41 mouse cellular contexts compared by ENCODE assay signal in genomic region chr13:105028276-105028675, GRCm38 (mm10). TPM values are rescaled to one million over a fixed set of nuclear protein-coding genes. Genes with fewer than 3 reads are reported as not detected.
"Had no signal": no experiment of that assay in that cellular context is flagged by ENCODE, and none has a peak within 500 bp of the region (broad histone marks: within the 10 kb centered on the region; RNA-seq: fewer than 3 reads in every experiment).

No protein-coding gene starts in this region.

- DNase-seq: gastrocnemius, postnatal 14 days; gastrocnemius, postnatal 36 days; heart, adult 11 months; heart, adult 2 months; heart, postnatal 14 days; heart, postnatal 36 days; kidney, adult 11 months; kidney, adult 2 months; kidney, adult 9 months; kidney, postnatal 14 days; kidney, postnatal 36 days; layer of hippocampus, adult 9-11 months; left cerebral cortex, postnatal 4 days had no signal

- H3K27me3 ChIP-seq: heart, embryonic 13.5 days; heart, embryonic 15.5 days; hindbrain, embryonic 13.5 days; hindbrain, embryonic 15.5 days; kidney, embryonic 15.5 days; limb, embryonic 13.5 days; limb, embryonic 15.5 days; liver, embryonic 12.5 days had no signal

- H3K9ac ChIP-seq: heart, embryonic 13.5 days; heart, embryonic 15.5 days; hindbrain, embryonic 13.5 days; hindbrain, embryonic 15.5 days; kidney, embryonic 15.5 days; limb, embryonic 13.5 days; limb, embryonic 15.5 days; liver, embryonic 12.5 days; liver, embryonic 14.5 days had no signal

- H3K27ac ChIP-seq: heart, adult 2 months; heart, embryonic 13.5 days; heart, embryonic 15.5 days; hindbrain, embryonic 13.5 days; hindbrain, embryonic 15.5 days; hindbrain, postnatal 0 days; kidney, embryonic 15.5 days; kidney, postnatal 0 days; limb, embryonic 13.5 days; limb, embryonic 15.5 days; liver, embryonic 12.5 days; liver, embryonic 14.5 days had no signal

- H3K9me3 ChIP-seq: heart, embryonic 15.5 days; hindbrain, embryonic 13.5 days; hindbrain, embryonic 15.5 days; kidney, embryonic 15.5 days; limb, embryonic 13.5 days; limb, embryonic 15.5 days; liver, embryonic 12.5 days had no signal

- H3K4me1 ChIP-seq: heart, embryonic 13.5 days; heart, embryonic 15.5 days; hindbrain, embryonic 13.5 days; hindbrain, embryonic 15.5 days; kidney, embryonic 15.5 days; limb, embryonic 13.5 days; limb, embryonic 15.5 days; liver, embryonic 12.5 days had no signal

- ATAC-seq: hindbrain, postnatal 0 days; liver, embryonic 12.5 days had no signal

- H3K36me3 ChIP-seq: heart, embryonic 13.5 days; heart, embryonic 15.5 days; hindbrain, embryonic 13.5 days; hindbrain, embryonic 15.5 days; kidney, embryonic 15.5 days; limb, embryonic 13.5 days; limb, embryonic 15.5 days; liver, embryonic 12.5 days had no signal

- H3K4me3 ChIP-seq: heart, adult 2 months; heart, embryonic 13.5 days; heart, embryonic 15.5 days; hindbrain, embryonic 13.5 days; hindbrain, embryonic 15.5 days; kidney, embryonic 15.5 days; limb, embryonic 13.5 days; limb, embryonic 15.5 days; liver, embryonic 12.5 days had no signal

- H3K4me2 ChIP-seq: heart, embryonic 11.5 days; heart, embryonic 13.5 days; heart, embryonic 15.5 days; hindbrain, embryonic 13.5 days; hindbrain, embryonic 15.5 days; kidney, embryonic 15.5 days; limb, embryonic 13.5 days; limb, embryonic 15.5 days; liver, embryonic 12.5 days had no signal

RNA-seq across cellular contexts. Expression of gene 4933425L06Rik, which starts 53.6 kb away (rescaled TPM):
- total RNA-seq: gastrocnemius, adult 18-20 months; gastrocnemius, adult 8-10 months; gastrocnemius, postnatal 14 days; gastrocnemius, postnatal 36 days; heart, adult 2 months; heart, postnatal 14 days; heart, postnatal 36 days; hematopoietic stem cell, adult 5-6 weeks; hindbrain, postnatal 0 days; layer of hippocampus, adult 8-10 months; layer of hippocampus, postnatal 25 days; left cerebral cortex, adult 18-20 months; left cerebral cortex, adult 8-10 months; left cerebral cortex, postnatal 10 days; left cerebral cortex, postnatal 25 days; left cerebral cortex, postnatal 4 days; liver, adult 2 months had no signal
- polyA plus RNA-seq: gonadal fat pad, adult 2 months; heart, adult 2 months; heart, embryonic 11.5 days; heart, embryonic 13.5 days; heart, embryonic 15.5 days; heart, postnatal 0 days; hindbrain, embryonic 11.5 days; hindbrain, embryonic 13.5 days; hindbrain, embryonic 15.5 days; hindbrain, postnatal 0 days; kidney, adult 2 months; kidney, embryonic 15.5 days; kidney, postnatal 0 days; large intestine, adult 2 months; limb, embryonic 11.5 days; limb, embryonic 13.5 days; limb, embryonic 15.5 days; liver, adult 2 months; liver, embryonic 12.5 days; liver, embryonic 14.5 days; liver, embryonic 16.5 days had no signal
